Mouse (Mus musculus) E14TG2a.4 (cell line): Measurements from ENCODE around the gene Brinp3.
"Not testable (repeated sequence)": the region's sequence is repeated elsewhere in the genome, so short reads cannot be mapped to it uniquely, and the experiment has no call there.

ENCODE experiments used
- H3K27me3 ChIP-seq: 2 replicates; pipeline ENCODE4 v1.6.1; 2014; ENCODE audit warnings: low read length, control low read depth; ENCODE audit not compliant: insufficient read depth
- H3K36me3 ChIP-seq: 2 replicates; pipeline ENCODE4 v1.6.1; 2014; ENCODE audit warnings: low read length, control low read depth; ENCODE audit not compliant: insufficient read depth
- H3K4me1 ChIP-seq: replicated peaks from 2 replicates; pipeline ENCODE4 v1.6.1; 2014; ENCODE audit warnings: low read depth, low read length, control low read depth
- H3K4me3 ChIP-seq: replicated peaks from 2 replicates; pipeline ENCODE4 v1.5.1; 2014; ENCODE audit warnings: mild to moderate bottlenecking, low read length
- H3K9me3 ChIP-seq: 2 replicates; pipeline ENCODE4 v1.6.1; 2014; ENCODE audit warnings: low read length, control low read depth
- CTCF ChIP-seq: conservative IDR thresholded peaks from 2 replicates; pipeline ENCODE4 v1.5.1; 2014; ENCODE audit warnings: low read length
- NANOG ChIP-seq: IDR thresholded peaks from 2 replicates; pipeline ENCODE4 v1.6.1; 2014; ENCODE audit warnings: borderline replicate concordance, low read length, mixed read lengths
- POU5F1 ChIP-seq: IDR thresholded peaks from 2 replicates; pipeline ENCODE4 v1.6.1; 2014; ENCODE audit warnings: low read length, borderline replicate concordance

Brinp3 gene

DNA sequence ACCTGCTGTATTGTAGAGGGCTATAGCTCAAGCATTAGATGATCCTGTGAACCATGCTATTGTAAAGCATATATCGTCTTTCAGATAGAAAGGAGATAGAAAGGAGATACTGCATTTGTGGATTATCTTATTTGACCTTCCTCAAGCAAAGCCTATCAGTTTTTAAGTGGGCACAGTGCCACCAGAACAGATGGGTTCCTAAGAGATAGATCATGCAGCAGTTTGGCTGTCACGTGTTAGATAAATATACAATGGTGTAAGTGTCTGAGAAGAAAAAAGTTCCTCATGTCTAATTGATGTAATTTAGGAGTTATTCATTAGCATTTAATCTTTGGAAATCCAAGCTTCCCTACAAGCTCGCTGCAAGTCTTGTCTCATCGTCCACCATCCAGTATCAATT is 206.2 kb downstream of the Brinp3 start:
- no peaks in the 10 kb centered on the region for H3K4me1 ChIP-seq
- TF ChIP-seq CTCF, result no peak
- no peak for TF ChIP-seq POU5F1
- TF ChIP-seq NANOG, result no peak
- no peak overlapping the region for H3K4me3 ChIP-seq
- no peaks in the 10 kb centered on the region for H3K27me3 ChIP-seq
- H3K9me3 ChIP-seq, result no peaks in the 10 kb centered on the region
- no peaks in the 10 kb centered on the region for H3K36me3 ChIP-seq

DNA sequence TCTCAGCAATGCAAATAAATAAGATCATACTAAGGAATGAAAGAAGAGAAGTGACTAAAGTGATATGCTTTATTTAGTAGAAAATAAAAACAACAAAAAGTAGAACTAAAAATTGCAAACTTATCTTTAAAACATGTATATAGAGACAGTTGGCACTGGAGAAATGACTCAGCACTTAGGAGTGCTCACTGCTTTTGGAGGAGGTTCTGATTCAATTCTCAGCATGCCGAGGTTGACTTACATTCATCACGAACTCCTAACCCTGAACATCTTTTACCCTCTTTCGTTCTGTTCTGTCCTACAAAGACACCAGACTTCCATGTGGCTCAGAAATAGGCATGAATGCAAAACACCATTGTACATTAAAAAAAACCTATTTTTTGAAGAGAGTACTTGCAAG is 225.0 kb downstream of the Brinp3 start:
- TF ChIP-seq NANOG, result no peak
- TF ChIP-seq CTCF, result no peak
- TF ChIP-seq POU5F1, result no peak
- no peaks in the 10 kb centered on the region for H3K27me3 ChIP-seq
- no peaks in the 10 kb centered on the region for H3K36me3 ChIP-seq
- H3K9me3 ChIP-seq, result no peaks in the 10 kb centered on the region
- no peaks in the 10 kb centered on the region for H3K4me1 ChIP-seq
- no peak overlapping the region for H3K4me3 ChIP-seq

DNA sequence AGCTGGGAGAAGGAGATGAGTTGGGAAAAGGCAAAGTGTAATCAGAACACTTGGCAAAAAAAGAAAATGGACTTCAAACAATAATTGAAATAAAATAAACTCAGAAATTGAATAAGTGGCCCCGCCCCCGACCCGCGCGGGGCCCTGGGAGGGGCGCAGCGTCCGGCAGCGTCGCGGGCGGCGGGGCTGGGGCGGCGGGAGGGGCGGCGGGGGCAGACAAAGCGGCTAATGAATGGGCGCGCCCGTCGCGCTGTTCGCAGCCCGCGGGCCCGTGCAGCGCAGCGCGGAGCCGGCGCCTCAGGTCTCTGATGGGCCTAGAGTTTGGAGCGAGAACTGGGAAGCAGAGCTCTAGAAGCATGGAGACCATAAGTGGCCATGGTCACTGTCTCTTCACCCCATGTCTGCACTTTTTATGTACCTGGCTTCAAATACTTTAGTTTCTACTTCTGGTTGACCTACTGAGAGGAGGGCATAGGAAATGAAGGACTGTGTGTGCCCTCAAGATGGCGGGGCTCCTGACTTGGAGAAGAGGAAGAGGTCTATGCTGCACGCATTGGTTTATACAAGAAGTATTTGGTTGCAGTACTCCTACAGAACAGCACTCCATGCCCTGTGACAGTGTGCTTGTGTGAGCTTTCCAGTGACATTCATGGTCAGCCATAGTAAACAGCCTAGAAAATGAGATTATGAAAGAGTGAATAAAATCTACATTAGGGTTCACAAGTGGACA is 230.4 kb downstream of the Brinp3 start:
- H3K27me3 ChIP-seq, H3K36me3 ChIP-seq, H3K9me3 ChIP-seq, H3K4me1 ChIP-seq, H3K4me3 ChIP-seq: not testable (repeated sequence)

DNA sequence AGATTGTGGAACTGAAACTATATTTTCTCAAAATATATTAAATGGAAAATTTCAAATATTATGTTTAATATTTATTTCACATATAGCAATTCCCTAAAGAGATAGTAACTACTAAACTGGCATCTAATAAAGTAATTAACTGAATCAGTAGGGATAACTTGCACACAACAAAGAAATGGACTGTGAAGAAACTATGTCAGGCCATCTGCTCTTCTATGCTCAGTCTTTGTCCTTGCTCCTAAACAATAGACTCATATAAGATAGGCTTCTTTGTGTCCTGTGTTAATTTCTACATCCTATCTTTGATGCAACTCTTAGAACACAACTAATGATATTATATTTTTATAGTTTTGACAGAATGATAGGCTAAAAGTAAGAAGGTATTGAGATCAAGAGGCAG is 256.5 kb downstream of the Brinp3 start:
- H3K36me3 ChIP-seq, result no peaks in the 10 kb centered on the region
- no peaks in the 10 kb centered on the region for H3K27me3 ChIP-seq
- no peaks in the 10 kb centered on the region for H3K9me3 ChIP-seq
- H3K4me3 ChIP-seq, result no peak overlapping the region
- no peaks in the 10 kb centered on the region for H3K4me1 ChIP-seq
- TF ChIP-seq POU5F1, result no peak
- no peak for TF ChIP-seq NANOG
- no peak for TF ChIP-seq CTCF

DNA sequence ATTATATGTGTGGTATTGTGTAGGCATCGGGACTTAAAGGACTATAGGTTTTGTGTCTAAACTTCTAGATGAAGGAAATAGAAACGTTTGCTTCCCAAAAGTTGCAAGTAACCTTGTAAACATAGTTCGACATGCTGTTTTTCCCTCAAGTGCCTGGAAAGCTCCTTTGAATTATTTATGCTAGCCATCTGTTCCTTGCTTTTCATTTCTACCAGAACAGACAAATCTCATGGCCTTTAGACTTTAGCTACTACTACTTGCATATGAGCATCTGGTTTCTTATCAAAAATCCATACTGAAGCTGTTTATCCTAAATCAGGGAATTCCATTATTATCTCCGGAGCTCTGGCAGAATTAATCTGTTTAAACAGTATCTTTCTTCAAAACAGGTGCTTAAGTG is 288.7 kb downstream of the Brinp3 start:
- Histone ChIP-seq H3K4me1 (no peaks in the 10 kb centered on the region), H3K9me3 (no peaks in the 10 kb centered on the region), H3K27me3 (no peaks in the 10 kb centered on the region), H3K36me3 (no peaks in the 10 kb centered on the region), H3K4me3 (no peak overlapping the region)
- TF ChIP-seq POU5F1 (no peak), CTCF (no peak), NANOG (no peak)

DNA sequence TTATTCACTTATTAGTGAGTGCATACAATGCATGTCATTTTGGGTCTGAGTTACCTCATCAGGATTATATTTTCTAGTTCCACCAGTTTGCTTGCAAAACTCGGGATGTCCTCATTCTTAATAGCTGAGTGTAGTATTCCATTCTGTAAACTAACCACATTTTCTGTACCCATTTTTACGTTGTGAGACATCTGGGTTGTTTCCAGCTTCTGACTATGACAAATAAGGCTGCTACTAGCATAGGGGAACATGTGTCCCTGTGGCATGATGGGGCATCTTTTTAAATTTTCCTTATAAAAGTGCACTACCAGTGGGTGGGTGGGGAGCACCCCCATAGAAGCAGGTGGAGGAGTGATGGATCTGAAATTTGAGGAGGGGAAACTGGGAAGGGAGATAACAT is 292.7 kb downstream of the Brinp3 start:
- Histone ChIP-seq H3K27me3 (no peaks in the 10 kb centered on the region), H3K9me3 (no peaks in the 10 kb centered on the region)
- TF ChIP-seq CTCF, result no peak
- TF ChIP-seq POU5F1, result no peak
- TF ChIP-seq NANOG, result no peak

DNA sequence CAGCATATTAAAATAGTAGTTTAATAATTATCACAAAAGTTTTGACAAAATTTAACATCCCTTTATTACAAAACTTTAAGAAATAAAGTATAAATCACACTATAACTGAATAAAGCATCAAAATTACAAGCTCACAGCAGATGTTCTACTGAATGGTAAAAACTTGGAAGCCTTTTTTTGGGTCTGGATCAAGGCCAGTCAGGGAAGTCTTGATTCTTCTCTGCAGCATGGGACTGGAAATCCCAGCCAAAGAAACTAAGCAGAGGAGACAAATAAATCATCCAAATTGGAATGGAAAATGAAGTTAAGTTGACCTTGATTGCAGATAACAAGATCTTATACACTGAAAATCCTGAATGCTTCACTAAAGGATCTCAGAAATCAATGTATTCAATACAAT is 298.3 kb downstream of the Brinp3 start:
- H3K36me3 ChIP-seq, result no peaks in the 10 kb centered on the region
- no peak overlapping the region for H3K4me3 ChIP-seq
- no peaks in the 10 kb centered on the region for H3K9me3 ChIP-seq
- no peaks in the 10 kb centered on the region for H3K4me1 ChIP-seq
- TF ChIP-seq POU5F1 (no peak), CTCF (no peak), NANOG (no peak)
- no peaks in the 10 kb centered on the region for H3K27me3 ChIP-seq

More for the DNA sequence above, 292.7 kb downstream of the Brinp3 start:
- Histone ChIP-seq H3K4me3 (no peak overlapping the region), H3K4me1 (no peaks in the 10 kb centered on the region), H3K36me3 (no peaks in the 10 kb centered on the region)

DNA sequence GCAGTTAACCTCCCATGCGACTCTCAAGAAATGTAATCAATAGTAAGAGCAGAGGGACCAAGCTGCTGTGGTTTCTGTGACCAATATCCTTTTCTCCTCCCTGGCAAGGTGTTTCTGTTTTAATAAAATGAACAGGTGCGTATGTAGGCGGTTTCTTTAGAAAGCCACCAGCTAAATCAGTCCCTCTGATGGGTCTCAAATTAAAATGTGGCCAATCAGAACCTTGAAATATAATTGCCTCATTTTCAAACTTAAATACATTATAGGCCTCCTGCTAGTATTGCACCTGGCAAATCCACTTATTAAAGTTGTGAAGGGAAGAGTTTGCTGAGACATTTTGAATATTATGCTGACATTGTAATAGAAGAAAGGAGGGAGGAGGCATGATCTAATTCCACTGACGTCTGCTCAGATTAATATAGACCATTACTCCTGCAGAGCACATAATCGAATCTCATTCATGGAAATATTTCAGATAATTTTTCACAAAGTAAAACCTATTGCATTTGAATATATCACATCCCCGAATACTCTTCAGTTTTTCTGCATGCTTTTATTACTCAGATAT is 305.5 kb downstream of the Brinp3 start:
- no peaks in the 10 kb centered on the region for H3K9me3 ChIP-seq
- no peaks in the 10 kb centered on the region for H3K27me3 ChIP-seq
- H3K4me3 ChIP-seq, result no peak overlapping the region
- H3K36me3 ChIP-seq, result no peaks in the 10 kb centered on the region
- no peaks in the 10 kb centered on the region for H3K4me1 ChIP-seq
- TF ChIP-seq POU5F1 (no peak), CTCF (no peak), NANOG (no peak)

DNA sequence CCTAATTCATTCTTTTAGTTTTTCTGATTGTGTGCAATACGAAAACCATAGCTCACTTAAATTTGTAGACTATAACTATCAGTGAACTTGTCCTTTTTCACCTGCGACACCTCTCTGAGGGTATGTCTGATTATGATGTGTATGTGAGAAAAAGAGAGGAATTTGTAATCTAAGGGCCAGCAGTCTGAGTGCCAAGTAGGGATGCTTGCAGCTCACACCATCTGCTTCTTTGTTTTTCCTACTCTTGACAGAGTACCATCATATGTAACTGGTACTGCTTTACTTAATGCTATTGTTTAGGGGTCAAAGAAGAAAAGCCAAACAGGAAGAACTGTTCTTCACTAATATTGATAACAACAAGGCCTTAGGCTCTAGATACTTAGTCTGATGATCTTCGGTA is 307.3 kb downstream of the Brinp3 start:
- TF ChIP-seq CTCF (no peak), NANOG (no peak), POU5F1 (no peak)

More for the DNA sequence above, 307.3 kb downstream of the Brinp3 start:
- no peaks in the 10 kb centered on the region for H3K27me3 ChIP-seq
- no peaks in the 10 kb centered on the region for H3K36me3 ChIP-seq
- H3K4me3 ChIP-seq, result no peak overlapping the region
- H3K9me3 ChIP-seq, result no peaks in the 10 kb centered on the region
- no peaks in the 10 kb centered on the region for H3K4me1 ChIP-seq
